Mouse (Mus musculus): Measurements from ENCODE around the gene Bhlhe23. TPM values are rescaled to one million over a fixed set of nuclear protein-coding genes. Genes with fewer than 3 reads are reported as not detected.
A peak's percentile ranks its signal among the peaks of the same experiment; 100 is the strongest.

Bhlhe23 gene
- total RNA-seq (2014; fragmentation: Nextera tagmentation) (not detected in 2 replicates), total RNA-seq (2017) (not detected in 2 replicates)

- no peak for ATAC-seq (replicated peaks; ENCODE audit: poor library complexity, severe bottlenecking)
These were observed at the start of gene Bhlhe23 for GRCm38 (mm10) chr2:180776793-180777192. Gene Bhlhe23, minus strand, starts transcription at chr2:180776900.

- ATAC-seq (replicated peaks; ENCODE audit: poor library complexity, severe bottlenecking): no peak
These were observed 48.6 kb upstream of the Bhlhe23 start for GRCm38 (mm10) chr2:180825147-180825941.

GRCm38 (mm10) chr2:180824724-180825123, 48.0 kb upstream of the Bhlhe23 start:
- no peak for ATAC-seq (replicated peaks; ENCODE audit: poor library complexity, severe bottlenecking)

GRCm38 (mm10) chr2:180824061-180824460, 47.4 kb upstream of the Bhlhe23 start:
- no peak for ATAC-seq (replicated peaks; ENCODE audit: poor library complexity, severe bottlenecking)

GRCm38 (mm10) chr2:180822476-180822875, 45.8 kb upstream of the Bhlhe23 start:
- ATAC-seq (replicated peaks; ENCODE audit: poor library complexity, severe bottlenecking): peak; percentile 53

- no peak for ATAC-seq (replicated peaks; ENCODE audit: poor library complexity, severe bottlenecking)
These were observed 42.8 kb upstream of the Bhlhe23 start for GRCm38 (mm10) chr2:180819504-180819903.

- ATAC-seq (replicated peaks; ENCODE audit: poor library complexity, severe bottlenecking): no peak
These were observed 39.9 kb upstream of the Bhlhe23 start for GRCm38 (mm10) chr2:180816440-180817065.

GRCm38 (mm10) chr2:180813982-180814568, 37.4 kb upstream of the Bhlhe23 start:
- no peak for ATAC-seq (replicated peaks; ENCODE audit: poor library complexity, severe bottlenecking)

GRCm38 (mm10) chr2:180811002-180811401, 34.3 kb upstream of the Bhlhe23 start:
- no peak for ATAC-seq (replicated peaks; ENCODE audit: poor library complexity, severe bottlenecking)

GRCm38 (mm10) chr2:180809510-180809909, 32.8 kb upstream of the Bhlhe23 start:
- no peak for ATAC-seq (replicated peaks; ENCODE audit: poor library complexity, severe bottlenecking)

- ATAC-seq (replicated peaks; ENCODE audit: poor library complexity, severe bottlenecking): no peak
These were observed 29.3 kb upstream of the Bhlhe23 start for GRCm38 (mm10) chr2:180805966-180806365.

- no peak for ATAC-seq (replicated peaks; ENCODE audit: poor library complexity, severe bottlenecking)
These were observed 19.3 kb upstream of the Bhlhe23 start for GRCm38 (mm10) chr2:180796008-180796407.

- ATAC-seq (replicated peaks; ENCODE audit: poor library complexity, severe bottlenecking): no peak
These were observed 18.9 kb upstream of the Bhlhe23 start for GRCm38 (mm10) chr2:180795597-180795996.

GRCm38 (mm10) chr2:180794422-180794821, 17.7 kb upstream of the Bhlhe23 start:
- ATAC-seq (replicated peaks; ENCODE audit: poor library complexity, severe bottlenecking): no peak

GRCm38 (mm10) chr2:180791674-180792073, 15.0 kb upstream of the Bhlhe23 start:
- peak; percentile 73 for ATAC-seq (replicated peaks; ENCODE audit: poor library complexity, severe bottlenecking)

- ATAC-seq (replicated peaks; ENCODE audit: poor library complexity, severe bottlenecking): no peak
These were observed 12.1 kb upstream of the Bhlhe23 start for GRCm38 (mm10) chr2:180788843-180789242.

- no peak for ATAC-seq (replicated peaks; ENCODE audit: poor library complexity, severe bottlenecking)
These were observed 11.7 kb upstream of the Bhlhe23 start for GRCm38 (mm10) chr2:180788386-180788785.

- ATAC-seq (replicated peaks; ENCODE audit: poor library complexity, severe bottlenecking): no peak
These were observed 11.0 kb upstream of the Bhlhe23 start for GRCm38 (mm10) chr2:180787566-180788232.

GRCm38 (mm10) chr2:180786732-180787131, 10.0 kb upstream of the Bhlhe23 start:
- ATAC-seq (replicated peaks; ENCODE audit: poor library complexity, severe bottlenecking): peak; percentile 69

- ATAC-seq (replicated peaks; ENCODE audit: poor library complexity, severe bottlenecking): no peak
These were observed 3.6 kb upstream of the Bhlhe23 start for GRCm38 (mm10) chr2:180780282-180780681.

Data from granulocyte monocyte progenitor cell, adult 5-6 weeks (primary cell).